Mouse (Mus musculus) heart, embryonic 12.5 days (tissue): ENCODE measurements around the gene Opa3. TPM values are rescaled to one million over a fixed set of nuclear protein-coding genes. Genes with fewer than 3 reads are reported as not detected.
A peak's percentile ranks its signal among the peaks of the same experiment; 100 is the strongest.

Experiments used
- ATAC-seq: fragments of 200-750 bp; cut with Nextera tagmentation; 2 replicates; pipeline ENCODE4 v1.8.0; 2017; ENCODE audit warnings: moderate TSS enrichment, moderate library complexity; ENCODE audit not compliant: insufficient number of reproducible peaks, low FRiP score
- H3K27ac ChIP-seq: fragments of 300-500 bp; sonication (generic); 2 replicates; pipeline ENCODE4 v1.5.1; 2016; ENCODE audit warnings: mild to moderate bottlenecking, moderate library complexity; ENCODE audit not compliant: poor library complexity, severe bottlenecking
- H3K27me3 ChIP-seq: fragments of 300-500 bp; sonication (generic); replicated peaks from 2 replicates; pipeline ENCODE4 v1.6.1; 2016; ENCODE audit warnings: mild to moderate bottlenecking, moderate library complexity
- H3K36me3 ChIP-seq: fragments of 300-500 bp; sonication (generic); 2 replicates; pipeline ENCODE4 v1.6.1; 2016; ENCODE audit warnings: mild to moderate bottlenecking, moderate library complexity
- H3K4me1 ChIP-seq: fragments of 300-500 bp; sonication (generic); replicated peaks from 2 replicates; pipeline ENCODE4 v1.6.1; 2016; ENCODE audit warnings: mild to moderate bottlenecking
- H3K4me2 ChIP-seq: fragments of 300-500 bp; sonication (generic); 2 replicates; pipeline ENCODE4 v1.6.1; 2016; ENCODE audit warnings: mild to moderate bottlenecking, moderate library complexity
- H3K4me3 ChIP-seq: fragments of 300-500 bp; sonication (generic); 2 replicates; pipeline ENCODE4 v1.5.1; 2016; ENCODE audit warnings: mild to moderate bottlenecking
- H3K9ac ChIP-seq: fragments of 300-500 bp; sonication (generic); 2 replicates; pipeline ENCODE4 v1.6.1; 2016; ENCODE audit warnings: mild to moderate bottlenecking, moderate library complexity
- H3K9me3 ChIP-seq: fragments of 300-500 bp; sonication (generic); replicated peaks from 2 replicates; pipeline ENCODE4 v1.6.1; 2016; ENCODE audit warnings: mild to moderate bottlenecking, moderate library complexity
- WGBS: fragments of 180-500 bp; shearing (Covaris S2); methylation state at CpG from one replicate; pipeline ENCODE4 v1.1.7; 2016; 5-methylcytosine and 5-hydroxymethylcytosine counted together
- polyA plus RNA-seq: library from polyadenylated mRNA; unstranded; fragments of >200 nt; fragmentation: Nextera tagmentation; extraction: Ambion mirVana; gene quantifications from 2 replicates; pipeline ENCODE4 v1.2.1, GENCODE M21; 2016

Gene Opa3
- polyA plus RNA-seq, 1 experiment from 2014 or later, result 37.0 TPM

DNA sequence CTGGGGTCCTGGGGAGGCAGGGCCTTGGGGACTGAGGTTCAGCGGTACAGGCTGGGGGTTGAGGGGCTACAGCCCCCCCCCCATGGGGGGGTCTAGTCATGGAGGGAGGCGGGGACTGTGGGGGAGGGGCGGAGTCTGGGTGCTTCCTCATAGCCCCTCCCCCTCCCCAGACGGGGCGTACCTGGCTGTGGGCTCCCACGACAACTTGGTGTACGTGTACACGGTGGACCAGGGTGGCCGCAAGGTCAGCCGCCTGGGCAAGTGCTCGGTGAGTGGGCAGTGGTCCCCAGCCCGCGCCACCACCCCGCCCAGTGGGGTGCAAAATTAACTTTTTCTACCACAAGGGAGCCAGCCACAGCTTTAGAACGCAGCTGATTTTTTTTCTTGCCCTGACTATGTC is 26.5 kb upstream of the Opa3 start:
- no peak overlapping the region for H3K4me3 ChIP-seq
- no peaks in the 10 kb centered on the region for H3K9me3 ChIP-seq
- WGBS, result 61% methylated on average over 13 of the region's 15 CpGs
- ATAC-seq, result 0 out of 2 replicates have a peak, but pooled peaks have one; percentile 31
- no peak overlapping the region for H3K27ac ChIP-seq
- peaks cover 67% of the 10 kb centered on the region for H3K36me3 ChIP-seq
- no peak overlapping the region for H3K4me2 ChIP-seq
- H3K9ac ChIP-seq, result no peak overlapping the region
- H3K27me3 ChIP-seq, result no peaks in the 10 kb centered on the region
- H3K4me1 ChIP-seq, result no peaks in the 10 kb centered on the region

DNA sequence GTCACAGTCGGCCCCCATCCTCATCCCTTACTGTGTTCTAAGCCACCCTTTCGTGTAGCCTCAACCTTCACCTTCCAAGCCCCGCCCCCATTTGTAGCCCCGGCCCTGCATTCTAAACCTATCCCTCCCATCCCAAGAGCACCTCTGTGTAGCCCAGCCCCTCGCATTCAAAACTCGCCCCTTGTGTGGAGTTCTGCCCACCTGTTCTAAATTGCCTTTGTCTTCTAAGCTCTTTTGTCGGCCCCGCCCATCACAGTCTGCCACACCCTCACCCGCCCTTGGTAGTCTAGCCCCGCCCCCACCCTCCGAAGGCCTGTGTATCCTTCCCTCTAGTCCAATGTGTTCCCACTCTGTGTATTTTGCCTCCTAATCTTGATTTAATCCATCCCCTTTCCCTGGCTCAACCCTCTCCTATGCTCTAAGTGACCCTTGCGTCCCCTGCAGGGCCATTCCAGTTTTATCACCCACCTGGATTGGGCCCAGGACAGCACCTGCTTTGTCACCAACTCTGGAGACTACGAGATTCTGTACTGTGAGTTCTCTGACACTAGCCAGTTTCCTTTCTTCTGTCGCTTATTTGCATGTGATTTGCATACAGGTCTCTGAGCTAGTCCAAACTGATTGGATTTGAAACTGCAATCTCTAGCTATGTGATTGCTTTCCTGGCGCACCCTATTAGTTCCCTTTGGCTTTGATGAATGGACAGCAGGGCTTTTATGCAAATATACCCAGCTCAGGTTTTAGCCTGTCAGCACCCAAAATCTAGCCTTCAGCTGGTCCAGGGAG is 25.9 kb upstream of the Opa3 start:
- Histone ChIP-seq H3K27ac (no peak overlapping the region), H3K9me3 (no peaks in the 10 kb centered on the region), H3K36me3 (peaks cover 61% of the 10 kb centered on the region), H3K4me3 (no peak overlapping the region), H3K27me3 (no peaks in the 10 kb centered on the region), H3K4me1 (no peaks in the 10 kb centered on the region), H3K9ac (no peak overlapping the region), H3K4me2 (no peak overlapping the region)
- 66% methylated on average over 15 of the region's 15 CpGs for WGBS
- ATAC-seq, result peak; percentile 42; the same call in 1 of the 2 replicates

DNA sequence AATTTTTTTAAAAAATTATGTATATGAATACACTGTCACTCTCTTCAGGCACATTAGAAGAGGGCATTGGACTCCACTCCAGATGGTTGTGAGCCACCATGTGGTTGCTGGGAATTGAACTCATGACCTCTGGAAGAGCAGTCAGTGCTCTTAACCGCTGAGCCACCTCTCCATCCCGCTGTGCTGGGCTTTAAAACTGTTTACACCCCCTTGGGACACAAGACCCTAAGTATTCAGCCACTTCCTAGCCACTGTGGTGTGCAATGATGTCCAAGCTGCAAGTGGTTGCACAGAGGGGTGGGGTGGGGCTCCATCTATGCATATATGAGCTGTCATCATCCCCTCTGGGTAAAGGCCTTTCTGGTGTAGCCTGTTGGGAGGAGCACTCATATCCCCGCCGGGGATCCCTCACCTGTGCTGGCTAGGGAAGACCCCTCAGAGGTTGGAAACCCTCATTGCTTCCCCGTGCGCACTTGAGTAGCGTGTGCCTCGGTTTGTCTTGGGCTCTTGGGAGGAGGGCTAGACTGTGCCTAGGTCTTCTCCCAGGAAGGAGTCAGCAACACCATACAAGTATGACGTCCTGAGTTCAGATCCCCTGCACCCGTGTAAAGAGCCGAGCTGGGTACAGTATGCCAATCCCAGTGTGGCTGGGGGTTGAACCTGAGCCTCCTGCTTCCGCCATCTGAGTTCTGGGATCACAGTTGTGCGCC is 19.8 kb upstream of the Opa3 start:
- Histone ChIP-seq H3K4me1 (peaks cover 14% of the 10 kb centered on the region), H3K9me3 (peaks cover 3% of the 10 kb centered on the region; the same call in 1 of the 2 replicates), H3K36me3 (peaks cover 24% of the 10 kb centered on the region), H3K4me3 (no peak overlapping the region), H3K9ac (no peak overlapping the region), H3K27me3 (0 out of 2 replicates have a peak, but pooled peaks cover 7% of the 10 kb centered on the region), H3K4me2 (no peak overlapping the region), H3K27ac (no peak overlapping the region)
- WGBS, result 74% methylated on average over 13 of the region's 13 CpGs
- ATAC-seq, result 0 out of 2 replicates have a peak, but pooled peaks have one; percentile 19

DNA sequence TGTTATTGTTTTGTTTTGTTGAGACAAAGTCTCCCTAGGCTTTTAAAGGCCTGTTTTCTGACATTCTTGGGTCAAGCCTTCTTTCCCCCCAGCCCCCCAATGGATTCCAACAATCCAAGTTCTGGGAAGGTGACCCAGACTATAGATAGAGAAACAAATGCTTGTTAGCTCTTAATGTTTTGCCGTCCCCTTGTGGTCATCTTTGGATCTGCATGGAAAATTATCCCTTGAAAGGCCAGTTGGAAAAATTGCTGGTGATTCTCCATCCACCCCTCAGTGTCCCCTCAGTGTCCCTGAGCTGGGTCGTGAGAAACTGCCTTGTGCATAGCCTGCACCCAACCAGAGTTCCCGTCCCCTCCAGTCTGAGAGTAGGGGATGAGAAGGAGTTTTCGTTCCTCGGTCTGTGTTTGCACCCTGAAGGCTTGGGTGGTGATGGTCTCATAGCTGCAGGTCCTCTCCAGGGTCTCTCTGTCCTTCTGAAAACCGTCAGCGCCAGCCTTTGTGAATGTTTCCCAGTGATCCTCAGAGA is 19.1 kb upstream of the Opa3 start:
- no peak overlapping the region for H3K4me2 ChIP-seq
- H3K36me3 ChIP-seq, result peaks cover 20% of the 10 kb centered on the region
- H3K27ac ChIP-seq, result no peak overlapping the region
- no peak overlapping the region for H3K4me3 ChIP-seq
- 48% methylated on average over 7 of the region's 7 CpGs for WGBS
- 0 out of 2 replicates have a peak, but pooled peaks cover 12% of the 10 kb centered on the region for H3K27me3 ChIP-seq
- no peak for ATAC-seq
- H3K4me1 ChIP-seq, result peaks cover 14% of the 10 kb centered on the region
- no peak overlapping the region for H3K9ac ChIP-seq
- H3K9me3 ChIP-seq, result peaks cover 3% of the 10 kb centered on the region; the same call in 1 of the 2 replicates

DNA sequence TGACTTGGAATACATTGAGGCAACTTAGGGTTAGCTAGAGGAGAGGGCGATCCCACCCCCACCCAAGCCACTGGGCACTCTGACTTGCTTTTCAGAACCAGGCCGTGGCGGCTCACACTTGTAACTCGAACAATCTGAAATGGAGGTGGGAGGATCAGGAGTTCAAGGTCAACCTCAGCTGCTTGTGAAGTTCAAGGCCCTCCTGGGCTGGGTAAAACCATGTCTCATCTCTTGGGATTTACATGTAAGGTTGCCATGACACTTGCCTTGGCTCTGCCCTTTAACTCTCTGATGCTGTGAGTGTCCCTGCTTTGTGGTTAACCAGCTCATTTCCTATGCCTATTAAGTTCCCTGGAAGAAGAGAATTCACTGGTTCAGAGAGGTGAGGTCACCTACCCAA is 18.6 kb upstream of the Opa3 start:
- WGBS, result 86% methylated on average over 4 of the region's 4 CpGs
- Histone ChIP-seq H3K9me3 (peaks cover 3% of the 10 kb centered on the region; the same call in 1 of the 2 replicates), H3K27ac (no peak overlapping the region), H3K9ac (no peak overlapping the region), H3K4me2 (no peak overlapping the region), H3K27me3 (0 out of 2 replicates have a peak, but pooled peaks cover 12% of the 10 kb centered on the region), H3K4me1 (peaks cover 14% of the 10 kb centered on the region), H3K4me3 (no peak overlapping the region), H3K36me3 (peaks cover 15% of the 10 kb centered on the region)
- ATAC-seq, result no peak

DNA sequence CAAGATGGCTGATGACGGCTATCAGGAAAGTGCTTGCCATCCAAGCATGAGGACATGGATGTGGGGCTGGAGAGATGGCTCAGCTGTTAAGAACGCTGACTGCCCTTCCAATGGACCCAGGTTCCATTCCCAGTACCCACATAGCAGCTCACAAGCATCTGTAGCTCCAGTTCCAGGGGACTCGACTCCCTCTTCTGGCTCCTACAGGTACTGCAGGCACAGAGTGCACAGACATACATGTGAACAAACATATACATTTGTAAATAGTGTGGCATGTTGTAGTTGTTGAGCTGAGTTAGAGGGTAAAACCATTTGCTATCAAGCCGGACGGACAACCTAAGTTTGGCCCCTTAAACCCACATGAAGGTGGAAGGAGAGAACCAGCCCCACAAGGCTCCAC is 18.1 kb upstream of the Opa3 start:
- Histone ChIP-seq H3K4me3 (no peak overlapping the region), H3K4me2 (no peak overlapping the region), H3K27ac (no peak overlapping the region), H3K27me3 (0 out of 2 replicates have a peak, but pooled peaks cover 12% of the 10 kb centered on the region), H3K4me1 (peaks cover 14% of the 10 kb centered on the region), H3K36me3 (peaks cover 11% of the 10 kb centered on the region), H3K9ac (no peak overlapping the region), H3K9me3 (peaks cover 3% of the 10 kb centered on the region; the same call in 1 of the 2 replicates)
- WGBS, result 82% methylated on average over 5 of the region's 5 CpGs
- no peak for ATAC-seq

DNA sequence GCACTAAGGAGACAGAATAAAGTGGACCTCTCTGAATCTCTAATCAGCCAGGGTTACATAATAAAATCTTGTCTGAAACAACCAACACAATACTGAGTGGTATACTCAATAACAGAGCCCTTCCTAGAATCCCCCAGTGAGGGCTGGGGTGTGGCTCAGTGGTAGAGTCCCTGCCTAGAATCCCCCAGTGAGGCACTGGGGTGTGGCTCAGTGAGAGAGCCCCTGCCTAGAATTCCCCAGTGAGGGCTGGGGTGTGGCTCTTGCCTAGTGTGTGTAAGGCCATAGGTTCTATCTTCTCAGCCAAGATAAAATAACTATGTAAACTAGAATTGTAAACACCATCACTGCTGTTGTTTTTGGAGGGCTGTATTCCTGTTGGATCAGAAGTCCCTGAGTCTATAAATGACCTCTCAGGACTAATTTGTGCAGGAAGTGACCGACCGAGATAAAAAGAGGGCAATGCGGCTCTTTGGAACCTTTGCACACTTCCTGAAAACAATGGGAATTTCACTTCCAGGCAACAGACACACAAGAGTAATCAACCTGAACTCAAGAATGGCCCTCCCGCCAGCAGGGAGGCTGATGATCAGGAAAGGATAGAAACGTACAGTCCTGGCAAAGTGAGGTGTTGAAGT is 17.0 kb upstream of the Opa3 start:
- Histone ChIP-seq H3K4me3 (no peak overlapping the region), H3K4me2 (no peak overlapping the region), H3K27me3 (0 out of 2 replicates have a peak, but pooled peaks cover 12% of the 10 kb centered on the region), H3K27ac (no peak overlapping the region), H3K9me3 (peaks cover 3% of the 10 kb centered on the region; the same call in 1 of the 2 replicates), H3K36me3 (no peaks in the 10 kb centered on the region), H3K4me1 (peaks cover 14% of the 10 kb centered on the region), H3K9ac (no peak overlapping the region)
- ATAC-seq, result no peak
- WGBS, result 57% methylated on average over 5 of the region's 5 CpGs

DNA sequence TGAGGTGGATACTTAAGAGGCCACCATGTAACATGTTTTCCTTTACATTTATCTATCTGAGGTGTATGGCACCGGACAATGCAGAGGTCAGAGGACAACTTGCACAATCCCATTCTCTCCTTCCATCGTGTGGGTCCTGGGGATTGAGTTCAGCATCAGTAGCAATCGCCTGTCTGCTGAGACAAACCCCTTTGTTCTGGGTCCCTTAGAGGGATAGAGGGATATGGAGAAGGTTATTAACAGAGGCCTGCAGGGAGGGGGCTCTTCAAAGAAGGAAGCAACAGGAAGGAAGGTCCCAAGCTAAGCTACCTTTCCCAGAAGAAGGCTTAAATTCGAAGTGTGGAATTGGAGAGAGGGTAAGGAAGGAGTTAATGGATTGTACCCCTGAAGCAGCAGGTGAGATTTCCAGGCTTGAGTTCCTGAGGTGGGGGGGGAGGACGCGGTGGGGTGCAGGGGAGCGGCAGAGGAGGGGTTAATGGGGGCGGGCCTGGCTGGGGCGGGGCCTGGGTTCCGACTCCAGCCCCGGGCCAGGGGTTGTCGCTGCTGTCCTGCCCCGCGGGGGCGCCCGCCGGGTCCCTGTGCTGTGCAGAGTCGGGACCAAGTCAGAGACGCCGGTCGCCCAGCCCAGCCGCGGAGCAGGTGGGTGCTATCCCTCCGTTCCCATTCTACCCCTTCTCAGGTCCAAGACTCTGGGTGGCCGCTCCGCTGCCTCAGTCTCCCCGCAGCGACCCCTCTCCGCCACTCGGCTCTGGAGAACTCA is 16.0 kb upstream of the Opa3 start, which contains the start of gene Gpr4:
Gene Gpr4, plus strand, starts transcription at position 543 of the 760 bp plus-strand sequence.
- Histone ChIP-seq H3K4me1 (peaks cover 14% of the 10 kb centered on the region), H3K9ac (peak within 1 kb of the TSS; percentile 68), H3K27me3 (0 out of 2 replicates have a peak, but pooled peaks cover 12% of the 10 kb centered on the region), H3K9me3 (peaks cover 3% of the 10 kb centered on the region; the same call in 1 of the 2 replicates), H3K4me3 (peak within 1 kb of the TSS; percentile 58), H3K36me3 (no peaks in the 10 kb centered on the region), H3K4me2 (peak within 1 kb of the TSS; percentile 93), H3K27ac (no peak within 1 kb of the TSS)
- 3% methylated on average over 28 of the region's 30 CpGs for WGBS
- peak; percentile 77 for ATAC-seq

DNA sequence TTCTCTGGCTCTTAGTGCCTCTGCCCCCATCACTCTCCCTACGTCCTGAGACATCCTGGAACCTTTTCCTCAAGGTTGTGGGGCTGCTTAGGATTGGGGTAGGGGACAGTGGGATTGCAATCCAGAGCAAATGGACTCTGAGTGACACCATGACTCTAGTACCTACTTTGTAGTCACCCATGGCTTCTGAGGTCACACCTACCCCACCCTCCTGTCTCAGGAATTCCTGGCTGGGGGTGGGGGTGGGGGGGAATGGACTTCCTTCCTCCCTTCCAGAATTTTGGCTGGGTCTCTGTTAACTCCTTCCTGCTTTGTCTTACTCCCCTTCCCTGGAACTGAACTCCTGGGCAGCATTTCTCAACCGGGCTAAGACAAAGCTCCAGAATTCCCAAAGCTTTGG is 14.7 kb upstream of the Opa3 start:
- peaks cover 3% of the 10 kb centered on the region; the same call in 1 of the 2 replicates for H3K9me3 ChIP-seq
- no peaks in the 10 kb centered on the region for H3K36me3 ChIP-seq
- no peak overlapping the region for H3K27ac ChIP-seq
- WGBS, result 44% methylated on average over 2 of the region's 2 CpGs
- ATAC-seq, result no peak
- H3K9ac ChIP-seq, result no peak overlapping the region
- peaks cover 14% of the 10 kb centered on the region for H3K4me1 ChIP-seq
- H3K4me2 ChIP-seq, result peak overlapping the region; percentile 93; the same call in 1 of the 2 replicates
- 0 out of 2 replicates have a peak, but pooled peaks cover 12% of the 10 kb centered on the region for H3K27me3 ChIP-seq
- H3K4me3 ChIP-seq, result no peak overlapping the region

DNA sequence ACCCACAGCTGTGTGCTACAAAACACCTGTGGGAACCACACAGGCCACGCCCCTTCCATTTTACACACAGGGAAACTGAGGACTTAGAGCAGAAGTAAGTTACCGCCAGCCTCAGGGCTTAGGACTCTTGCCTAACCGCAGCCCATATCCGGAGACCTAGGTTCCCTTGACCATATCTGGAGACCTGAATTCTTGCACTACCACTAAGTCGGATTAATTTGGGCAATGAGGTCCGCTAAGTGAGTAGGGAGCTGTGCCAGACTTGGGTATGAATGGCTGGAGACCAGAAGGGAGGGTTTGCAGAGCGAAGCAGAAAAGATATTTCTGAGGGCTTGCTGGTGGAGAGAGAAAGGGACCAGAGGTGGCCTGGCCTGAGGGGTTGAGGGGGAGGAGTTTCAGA is 13.8 kb upstream of the Opa3 start:
- Histone ChIP-seq H3K4me3 (no peak overlapping the region), H3K27ac (no peak overlapping the region), H3K4me1 (peaks cover 14% of the 10 kb centered on the region), H3K36me3 (no peaks in the 10 kb centered on the region), H3K27me3 (0 out of 2 replicates have a peak, but pooled peaks cover 12% of the 10 kb centered on the region), H3K4me2 (no peak overlapping the region), H3K9ac (no peak overlapping the region), H3K9me3 (peaks cover 3% of the 10 kb centered on the region; the same call in 1 of the 2 replicates)
- ATAC-seq, result no peak
- WGBS, result 63% methylated on average over 7 of the region's 7 CpGs
